Mouse (Mus musculus) layer of hippocampus, adult 8-10 months (tissue): ENCODE data around the gene Rps15. TPM values are rescaled to one million over a fixed set of nuclear protein-coding genes. Genes with fewer than 3 reads are reported as not detected.

Source experiments
- DNase-seq, 2 experiments: peaks; one replicate each; pipeline ENCODE4 v3.0.0; 2022; ENCODE audit warnings: low spot score in 2 of 2
- total RNA-seq, 4 experiments: library from RNA; stranded (reverse); gene quantifications; 2 replicates each; pipeline ENCODE4 v1.2.4; 2022

Gene Rps15
- total RNA-seq, 4 experiments from 2014 or later = 755 to 1,005 (median 888) TPM

DNA sequence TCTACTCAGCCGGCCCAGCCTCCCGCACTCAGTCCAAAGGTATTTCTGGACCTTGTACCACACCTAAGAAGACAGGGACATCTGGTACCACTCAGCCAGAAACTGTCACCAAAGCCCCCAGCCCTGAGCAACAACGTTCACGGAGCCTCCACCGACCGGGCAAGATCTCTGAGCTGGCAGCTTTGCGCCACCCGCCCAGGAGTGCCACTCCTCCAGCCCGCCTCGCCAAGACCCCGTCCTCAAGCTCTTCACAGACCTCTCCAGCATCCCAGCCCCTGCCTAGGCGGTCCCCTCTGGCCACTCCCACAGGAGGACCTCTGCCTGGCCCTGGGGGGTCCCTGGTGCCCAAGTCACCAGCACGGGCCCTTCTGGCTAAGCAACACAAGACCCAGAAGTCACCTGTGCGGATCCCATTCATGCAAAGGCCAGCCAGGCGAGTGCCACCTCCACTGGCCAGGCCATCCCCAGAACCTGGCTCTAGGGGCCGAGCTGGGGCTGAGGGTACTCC, 22.3 kb downstream of the Rps15 start:
- no peak for DNase-seq

DNA sequence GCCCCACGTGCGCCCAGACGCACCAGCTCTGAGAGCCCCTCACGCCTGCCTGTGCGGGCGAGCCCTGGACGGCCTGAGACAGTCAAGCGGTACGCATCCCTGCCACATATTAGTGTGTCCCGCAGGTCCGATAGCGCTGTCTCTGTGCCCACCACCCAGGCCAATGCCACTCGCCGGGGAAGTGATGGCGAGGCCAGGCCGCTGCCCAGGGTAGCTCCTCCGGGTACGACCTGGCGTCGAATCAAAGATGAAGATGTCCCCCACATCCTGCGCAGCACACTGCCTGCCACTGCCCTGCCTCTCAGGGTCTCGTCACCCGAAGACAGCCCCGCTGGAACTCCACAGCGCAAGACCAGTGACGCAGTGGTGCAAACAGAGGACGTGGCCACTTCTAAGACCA, 23.1 kb downstream of the Rps15 start:
- no peak for DNase-seq

DNA sequence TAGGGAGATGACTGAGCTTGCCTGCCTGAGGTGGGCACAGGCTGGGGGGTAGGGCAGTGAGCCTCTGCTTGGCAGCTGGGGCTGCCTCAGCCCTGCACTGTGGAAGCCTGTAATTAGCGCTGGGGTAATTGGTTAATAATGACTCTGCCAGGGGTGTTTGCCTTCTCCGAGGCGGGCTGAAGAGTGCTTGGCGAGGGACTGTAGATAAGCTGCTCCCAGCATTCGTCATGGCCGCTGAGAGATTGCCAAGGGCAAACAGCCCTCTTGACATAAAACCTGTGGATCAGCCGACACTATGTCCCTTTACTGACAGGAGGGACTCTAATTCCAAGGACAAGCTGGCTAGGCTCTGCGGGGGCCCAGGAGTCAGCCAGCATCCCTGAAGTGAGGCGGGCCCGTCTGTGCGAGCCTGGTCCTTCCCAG, 24.1 kb downstream of the Rps15 start:
- no peak for DNase-seq

DNA sequence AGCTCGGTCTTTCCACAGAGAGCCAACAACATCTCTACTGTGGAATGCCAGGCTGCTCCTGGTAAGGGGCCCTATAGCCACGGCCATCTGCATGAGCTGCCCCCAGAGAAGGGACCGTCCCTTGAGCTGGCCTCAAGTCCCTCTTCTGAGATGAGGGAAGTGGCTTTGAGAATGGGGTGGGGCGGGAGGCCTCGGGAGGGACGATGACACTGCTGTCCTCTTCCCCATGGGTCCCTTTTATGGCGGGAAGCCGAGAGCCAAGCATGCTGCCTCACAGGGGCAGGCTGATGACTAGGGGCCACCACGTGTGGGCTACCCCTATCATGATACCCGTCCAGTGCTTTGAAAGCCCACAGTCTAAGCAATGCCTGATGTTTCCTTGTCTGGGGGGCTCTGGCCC, 24.8 kb downstream of the Rps15 start:
- no peak for DNase-seq

DNA sequence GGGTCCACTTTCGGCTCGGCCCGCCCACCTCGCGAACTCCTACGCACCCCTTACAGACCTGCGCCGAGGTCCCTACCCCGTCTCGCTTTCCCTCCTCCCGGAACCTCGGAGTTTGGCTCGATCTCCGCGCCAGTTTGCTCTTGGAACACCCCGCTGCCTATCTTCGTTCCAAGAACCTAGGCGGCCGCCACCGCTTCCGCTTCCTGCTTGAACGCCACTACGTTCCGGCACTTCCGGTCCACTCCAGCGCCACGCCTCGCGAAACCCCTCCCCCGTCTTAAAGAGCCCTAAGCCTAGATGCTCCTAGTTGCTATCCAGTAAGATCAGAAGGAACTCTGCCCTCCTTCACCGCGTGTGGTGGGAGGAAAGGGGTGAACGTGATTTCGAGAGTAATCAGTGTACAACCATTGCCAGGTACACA, 28.1 kb downstream of the Rps15 start, which contains the start of gene 2310011J03Rik:
Gene 2310011J03Rik, minus strand, starts transcription at position 198 of the 421 bp plus-strand sequence.
- DNase-seq = peak; percentile 87 to 88

DNA sequence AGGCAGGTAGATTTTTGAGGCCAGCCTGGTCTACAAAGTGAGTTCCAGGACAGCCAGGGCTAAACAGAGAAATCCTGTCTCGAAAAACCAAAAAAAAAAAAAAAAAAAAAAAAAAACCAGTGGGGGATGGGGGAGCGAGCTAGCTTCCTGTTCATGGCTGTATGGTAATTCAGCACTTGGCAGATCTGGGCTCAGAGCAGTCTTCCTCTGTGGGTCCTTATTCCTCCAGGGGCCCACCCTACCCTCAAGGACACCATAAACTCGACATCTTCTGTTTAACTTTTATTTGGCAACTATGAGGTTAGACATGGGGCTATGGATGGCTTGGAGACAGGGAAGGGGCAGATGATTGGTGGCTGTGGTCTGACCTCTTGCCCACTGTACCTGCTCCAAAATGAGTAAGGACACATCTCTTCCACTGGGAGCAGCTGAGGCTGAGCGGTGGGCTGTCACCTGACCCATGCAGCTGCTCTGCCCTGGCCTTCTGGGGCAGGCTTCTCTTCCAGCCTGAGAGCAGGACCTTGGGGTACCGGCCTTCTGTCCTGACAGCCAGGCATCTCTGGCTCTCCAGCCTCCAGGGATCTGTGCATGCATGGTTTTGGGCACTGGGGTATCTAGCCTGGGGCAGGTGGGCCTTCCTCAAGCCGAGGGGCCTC, 28.9 kb downstream of the Rps15 start:
- DNase-seq = no peak

DNA sequence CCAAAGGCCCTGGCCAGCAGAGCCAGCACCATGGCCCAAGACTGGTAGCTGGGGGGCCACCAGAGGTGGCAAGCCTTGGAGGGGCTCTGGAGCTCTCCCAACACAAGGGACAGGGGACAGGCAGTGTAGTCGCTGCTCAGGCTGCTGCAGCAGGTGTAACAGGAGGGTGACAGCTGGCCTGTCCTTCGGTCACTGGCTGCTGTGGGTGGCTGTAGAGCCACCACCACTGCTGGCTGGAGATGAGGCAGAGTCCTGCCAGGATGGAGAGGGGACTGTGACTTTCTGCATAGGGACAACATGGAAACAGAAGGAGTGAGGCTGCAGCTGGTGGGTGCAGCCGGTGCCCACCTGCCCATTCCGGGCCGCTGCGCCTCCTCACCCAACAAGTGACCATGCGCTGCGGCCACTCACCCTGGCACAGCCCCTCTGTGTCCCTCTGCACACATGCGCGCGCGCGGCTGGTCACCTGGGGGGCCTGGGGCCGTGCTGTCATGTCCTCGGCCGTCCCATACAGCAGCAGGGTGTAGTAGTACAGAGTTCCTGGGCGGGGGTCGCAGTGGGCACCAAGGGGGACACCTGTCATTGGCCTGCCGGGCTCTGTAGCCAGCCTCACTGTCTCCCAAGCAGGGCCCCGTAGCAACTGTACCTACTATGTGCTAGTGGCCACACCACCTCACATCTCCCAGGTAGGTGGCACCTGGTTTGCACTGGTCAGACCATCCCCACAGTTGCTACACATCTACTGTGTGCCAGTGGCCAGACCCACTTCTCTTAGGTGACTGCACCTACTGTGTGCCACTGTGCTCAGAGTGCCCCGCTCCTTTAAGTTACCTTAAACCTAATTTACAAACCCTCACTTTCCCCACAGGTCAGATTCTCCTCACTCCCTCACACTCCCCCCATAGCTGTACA, 29.7 kb downstream of the Rps15 start:
- DNase-seq = no peak

DNA sequence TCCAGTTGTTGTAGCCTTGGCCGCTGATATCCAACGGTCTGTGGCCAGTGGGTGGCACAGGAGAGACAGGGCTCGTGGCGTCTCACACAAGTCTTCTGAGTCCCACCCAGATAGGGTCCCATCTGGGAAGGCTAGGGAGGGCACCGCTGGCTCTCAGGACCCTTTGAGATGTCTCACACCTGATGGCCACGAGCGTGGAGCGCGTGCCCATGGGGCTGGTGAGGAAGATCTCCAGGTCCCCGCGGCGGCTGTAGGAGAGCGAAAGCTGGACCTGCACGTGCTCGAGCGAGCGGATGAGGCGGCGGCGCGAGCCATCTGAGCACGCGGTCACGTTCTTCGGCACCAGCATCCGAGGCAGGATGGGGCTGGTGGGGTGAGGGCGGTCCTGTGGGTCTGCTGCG, 30.6 kb downstream of the Rps15 start:
- DNase-seq = no peak

DNA sequence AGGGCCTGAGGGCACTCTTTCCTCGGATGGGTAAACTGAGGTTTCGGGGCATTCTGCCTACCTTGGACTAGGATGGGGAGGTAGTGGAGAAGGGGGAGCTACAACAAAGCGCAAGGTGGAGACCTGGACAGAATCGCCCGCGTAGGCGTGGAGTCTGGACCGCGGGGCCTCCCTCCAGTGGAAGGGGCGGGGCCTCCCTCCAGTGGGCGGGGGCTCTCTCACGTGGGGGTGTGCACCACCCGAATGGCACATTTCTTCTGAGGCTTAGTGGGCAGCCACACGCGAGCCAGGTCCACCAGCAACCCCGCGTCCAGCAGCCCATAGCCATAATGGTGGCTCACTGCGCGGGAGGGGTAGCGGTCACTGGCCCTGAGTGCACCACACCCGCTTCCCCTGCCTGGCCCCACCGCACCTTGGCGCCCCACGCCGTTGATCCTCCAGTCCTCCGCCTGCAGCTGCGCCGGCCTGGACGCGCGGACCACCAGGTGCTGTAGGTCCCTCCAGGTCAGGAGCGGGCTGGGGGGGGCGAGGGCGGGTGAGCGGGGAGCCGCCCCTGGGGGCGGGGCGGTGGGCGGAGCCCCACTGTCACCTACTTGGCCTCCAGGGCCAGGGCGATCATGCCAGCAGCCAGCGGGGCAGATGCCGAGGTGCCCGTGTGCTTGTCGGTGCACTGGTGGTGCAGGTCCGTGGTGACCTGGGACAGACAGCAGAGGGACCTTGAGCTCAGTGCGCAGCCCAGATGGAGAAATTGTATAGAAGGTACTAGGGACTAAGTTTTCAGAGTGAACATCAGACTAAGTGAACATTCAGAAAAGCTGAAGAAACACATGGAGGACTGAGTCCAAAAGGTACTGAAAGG, 31.2 kb downstream of the Rps15 start:
- no peak for DNase-seq

DNA sequence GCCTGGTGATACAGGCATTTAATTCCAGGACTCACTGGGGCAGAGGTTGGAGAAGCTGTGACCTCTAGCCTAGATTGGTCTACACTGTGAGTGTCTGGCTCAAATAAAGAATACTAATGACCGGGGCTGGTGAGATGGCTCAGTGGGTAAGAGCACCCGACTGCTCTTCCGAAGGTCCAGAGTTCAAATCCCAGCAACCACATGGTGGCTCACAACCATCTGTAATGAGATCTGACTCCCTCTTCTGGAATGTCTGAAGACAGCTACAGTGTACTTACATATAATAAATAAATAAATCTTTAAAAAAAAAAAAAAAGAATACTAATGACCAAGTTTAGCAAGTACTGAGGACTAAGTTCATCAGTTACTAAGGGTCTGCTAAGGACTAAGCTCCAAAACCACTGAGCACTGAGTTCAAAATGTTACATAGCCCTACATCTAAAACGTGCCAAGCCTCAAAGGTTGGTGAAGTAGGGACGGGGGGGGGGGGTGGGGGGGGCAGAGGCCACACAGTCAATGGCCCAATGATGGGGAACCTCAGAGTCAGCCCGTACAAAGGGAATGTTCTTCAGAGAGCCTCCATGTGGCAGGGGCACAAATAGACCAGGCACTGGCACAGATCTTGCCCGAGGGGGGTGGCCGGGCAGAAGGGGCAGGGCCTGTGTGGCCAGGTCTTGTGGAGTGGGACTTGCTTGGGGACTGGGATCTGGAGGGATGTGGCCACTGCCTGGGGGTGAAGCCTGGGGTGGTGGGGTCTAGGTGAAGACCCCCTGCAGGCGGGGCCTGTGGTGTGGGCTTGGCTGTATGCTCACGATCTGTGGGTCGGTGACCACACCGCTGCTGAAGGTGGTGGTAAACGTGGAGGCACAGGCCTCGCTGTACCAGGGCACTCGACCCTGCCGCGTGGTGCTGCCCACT, 32.1 kb downstream of the Rps15 start:
- no peak for DNase-seq

DNA sequence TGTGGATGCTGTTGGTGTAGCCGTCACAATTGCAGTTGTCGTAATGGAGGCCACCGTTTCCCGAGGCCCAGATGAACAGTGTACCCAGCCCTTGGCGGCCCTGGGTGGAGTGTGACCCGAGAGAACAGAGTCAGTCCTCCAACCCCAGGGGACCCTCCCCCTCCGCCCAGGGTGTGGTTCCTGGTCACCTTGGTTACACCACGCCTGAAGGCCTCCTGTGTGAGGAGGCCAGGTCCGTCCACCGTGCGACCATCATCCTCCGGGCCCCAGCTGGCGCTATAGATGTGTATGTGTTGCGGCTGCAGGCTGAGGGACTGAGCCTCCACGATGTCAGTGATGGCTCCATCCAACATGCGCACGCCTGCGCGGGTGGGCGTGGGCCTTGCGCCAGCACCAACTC, 32.8 kb downstream of the Rps15 start:
- DNase-seq = peak in 1 of 2 experiments; percentile 20

DNA sequence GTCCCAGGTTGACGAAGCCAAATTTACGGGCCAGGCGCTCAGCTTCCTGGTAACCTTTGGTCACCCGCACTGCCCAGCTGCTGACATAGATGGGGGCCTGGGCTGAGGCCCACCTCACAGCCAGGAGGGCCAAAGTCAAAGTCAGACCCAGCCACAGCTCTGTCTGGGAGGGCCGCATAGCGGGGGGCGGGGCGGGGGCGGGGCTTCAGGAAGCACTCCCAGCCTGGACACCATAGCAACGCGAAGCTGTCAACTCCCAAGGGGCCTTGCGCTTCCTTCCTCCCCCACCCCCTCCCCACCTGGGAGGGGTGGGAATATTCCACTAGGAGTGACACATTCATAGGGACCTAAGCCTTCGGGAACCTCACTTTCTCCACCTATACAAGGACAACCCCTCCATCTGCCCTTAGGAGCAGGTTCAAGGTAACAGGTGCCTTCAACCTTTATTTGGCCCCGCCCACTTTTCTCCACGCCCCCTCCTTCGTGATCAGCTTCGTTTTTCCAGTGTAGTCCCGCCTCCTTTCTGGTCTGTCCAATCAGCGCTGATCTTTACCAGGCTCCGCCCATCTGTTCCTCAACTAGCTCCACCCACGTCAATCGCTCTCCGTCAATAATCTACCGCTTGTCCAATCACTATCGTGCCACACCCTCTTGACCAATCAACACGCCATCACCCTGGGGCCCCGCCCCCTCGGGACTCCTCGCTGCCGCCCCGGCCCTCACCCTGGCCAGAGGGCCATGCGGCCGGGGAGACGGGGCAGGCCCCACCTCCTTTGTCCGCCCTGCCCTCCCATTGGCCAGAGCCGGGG, 37.2 kb downstream of the Rps15 start, which contains the start of the genes Pcsk4 and Reep6:
Gene Pcsk4, minus strand, starts transcription at position 226 of the 809 bp plus-strand sequence.
Gene Reep6, plus strand, starts transcription at position 681 of the 809 bp plus-strand sequence.
- DNase-seq = peak; percentile 96 to 97

DNA sequence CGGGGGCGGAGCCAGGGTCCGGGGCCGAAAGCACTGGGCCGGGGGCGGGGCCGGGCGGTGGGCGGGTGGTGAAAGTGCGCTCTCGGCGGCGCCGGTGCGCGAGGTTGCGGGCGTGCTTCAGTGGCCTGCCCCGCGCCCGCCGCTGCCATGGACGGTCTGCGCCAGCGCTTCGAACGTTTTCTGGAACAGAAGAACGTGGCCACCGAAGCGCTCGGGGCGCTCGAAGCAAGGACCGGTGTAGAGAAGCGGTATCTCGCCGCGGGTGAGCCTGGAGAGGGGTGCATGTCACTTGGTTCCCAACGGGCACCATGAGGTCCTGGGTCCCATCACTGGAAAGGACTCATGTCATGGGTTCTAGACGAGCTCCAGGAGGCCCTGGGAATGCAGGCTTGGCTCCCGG, 37.8 kb downstream of the Rps15 start:
- no peak for DNase-seq

DNA sequence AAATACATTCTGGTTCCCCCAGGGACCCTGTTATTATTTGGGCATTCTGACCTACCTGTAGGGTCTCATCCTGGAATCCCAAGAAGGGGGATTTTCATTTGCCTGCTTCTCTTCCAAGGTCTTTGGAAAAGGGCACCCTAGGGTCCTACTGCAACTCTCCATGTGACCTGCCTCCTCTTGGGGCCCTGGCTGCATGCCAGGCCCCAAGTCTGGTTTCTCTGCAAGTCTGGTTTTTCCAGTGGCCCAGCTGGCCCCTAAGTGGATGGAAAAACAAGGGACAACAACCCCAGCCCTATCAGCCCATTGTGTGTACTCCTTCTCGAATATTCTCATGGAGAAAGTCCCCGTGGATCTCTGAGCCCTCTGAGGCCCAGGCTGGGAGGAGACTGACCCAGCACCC, 38.6 kb downstream of the Rps15 start:
- DNase-seq = no peak

DNA sequence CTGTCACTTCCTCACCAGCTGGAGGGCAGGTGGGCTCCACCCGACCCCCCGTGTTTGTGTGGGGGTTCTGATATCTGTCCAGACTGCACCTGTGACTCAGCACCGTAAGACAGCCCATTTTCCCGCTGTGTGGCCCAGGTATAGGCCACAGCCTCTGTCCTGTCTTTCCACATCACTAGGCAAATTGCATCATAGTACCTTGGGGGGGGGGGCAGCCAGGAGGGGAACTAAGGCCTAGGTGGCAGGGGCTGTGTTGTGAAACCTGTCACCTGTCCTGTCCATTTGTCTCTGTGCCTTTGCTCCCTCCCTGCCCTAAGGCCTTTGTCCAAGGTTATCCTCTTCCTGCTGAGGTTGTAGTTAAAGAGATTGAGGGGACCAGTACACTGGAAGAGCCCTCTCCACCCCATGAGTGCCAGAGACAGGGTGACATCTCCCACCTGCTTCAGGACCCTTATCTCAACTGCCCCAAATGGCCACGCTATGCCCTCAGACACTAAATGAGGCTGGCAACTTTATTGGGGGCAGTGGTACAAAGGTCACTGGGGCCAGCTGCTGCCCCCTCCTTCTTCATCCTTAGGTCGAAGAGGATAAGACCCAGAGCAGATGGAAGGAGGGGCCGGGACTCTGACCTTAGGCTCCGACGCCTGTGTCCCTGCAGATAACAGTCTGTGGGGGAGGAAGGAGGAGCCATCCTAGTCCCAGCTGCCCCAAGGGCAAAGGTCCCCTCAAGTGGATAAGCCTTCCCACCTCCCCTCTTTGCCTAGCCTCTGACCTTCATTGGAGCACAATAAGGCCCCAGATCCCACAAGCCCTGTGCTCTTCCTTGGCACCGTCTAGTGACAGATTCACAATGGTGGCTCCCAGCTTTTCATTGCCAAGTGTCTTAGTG, 39.6 kb downstream of the Rps15 start:
- DNase-seq = no peak

DNA sequence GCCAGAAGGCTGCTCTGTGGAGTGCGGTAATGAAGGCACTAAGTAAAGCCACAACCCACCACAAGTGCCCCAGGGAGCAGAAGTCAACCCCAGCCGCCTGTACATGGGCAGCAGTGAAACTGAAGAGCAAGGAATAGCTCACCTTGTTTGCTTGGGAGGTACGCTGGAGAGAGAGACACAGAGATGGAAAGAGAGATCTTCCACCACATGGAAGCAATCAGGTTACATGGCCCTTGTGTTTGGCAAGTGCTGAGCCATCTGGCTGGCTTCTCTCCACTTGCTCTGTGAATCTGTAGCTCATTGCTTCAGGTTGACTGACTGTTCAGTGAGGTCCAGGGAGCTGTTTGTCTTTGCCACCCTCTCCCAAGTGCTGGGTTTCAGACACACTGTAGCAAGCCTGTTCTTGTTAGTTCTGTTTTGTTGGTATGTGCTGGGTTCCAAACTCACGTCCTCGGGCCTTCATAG, 40.3 kb downstream of the Rps15 start:
- no peak for DNase-seq

DNA sequence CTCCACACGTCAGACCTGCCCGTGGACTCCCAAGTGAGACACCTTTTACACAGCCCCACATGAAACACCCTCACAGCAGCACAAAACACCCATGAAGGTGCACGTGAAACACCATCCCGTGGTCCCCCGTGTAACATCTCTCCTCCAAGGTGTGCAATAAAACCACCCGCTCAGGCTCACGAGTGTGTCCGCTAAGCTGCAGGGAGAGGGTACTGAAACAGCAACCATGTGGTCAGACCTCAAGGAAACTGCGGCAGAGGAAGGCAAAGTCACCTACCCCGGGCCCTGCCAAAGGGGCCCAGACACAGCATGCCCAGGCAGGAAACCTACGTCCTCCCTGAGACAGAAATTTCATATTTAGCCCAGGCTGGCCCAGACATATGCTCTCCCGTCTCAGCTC, 44.0 kb downstream of the Rps15 start:
- DNase-seq = no peak
